Mouse (Mus musculus) ovary, postnatal 36 days (tissue): ENCODE data around the gene Olfr299.

ENCODE experiments used
- DNase-seq: peaks from one replicate; pipeline ENCODE4 v3.0.0; 2022; ENCODE audit warnings: low spot score, mixed read lengths

The Olfr299 gene

DNA sequence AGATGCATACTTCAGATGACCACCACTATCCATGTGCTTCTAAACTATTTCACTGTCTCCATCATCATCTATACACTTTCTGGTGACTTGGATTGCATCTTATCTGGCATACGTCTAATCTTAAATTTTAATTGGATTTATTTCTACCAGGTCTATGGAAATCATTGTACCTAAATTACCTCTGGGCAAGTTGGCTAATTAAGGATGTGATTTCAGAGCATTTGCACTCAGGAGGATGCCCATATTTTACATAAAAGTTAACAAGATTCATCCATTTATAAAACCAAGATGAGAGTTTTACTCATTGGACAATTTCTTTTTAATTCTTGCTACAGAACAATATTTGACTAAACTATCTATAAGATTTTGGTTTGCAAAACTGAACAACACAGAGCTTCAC is at the start of gene Olfr299:
Olfr299 (plus strand) TSS at position 301 of the 400 bp plus-strand sequence.
- no peak for DNase-seq

DNA sequence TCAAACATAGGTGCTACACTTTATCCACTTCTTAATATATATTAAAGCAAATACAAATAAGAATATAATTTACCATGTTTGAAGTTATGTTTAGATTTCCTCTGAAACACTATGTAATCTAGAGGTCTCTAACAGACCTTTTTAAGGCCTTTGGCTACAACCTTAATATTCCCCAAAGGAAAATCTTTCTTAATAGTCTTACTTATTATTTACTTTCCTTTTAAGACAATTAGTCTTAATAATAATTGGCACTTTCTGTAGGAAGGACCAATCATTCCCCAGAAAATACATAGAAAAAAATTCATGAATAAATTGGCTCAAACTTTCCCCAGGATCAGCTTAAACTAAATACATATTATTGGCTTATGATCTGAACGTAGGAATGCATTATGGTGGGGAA is 32.7 kb downstream of the Olfr299 start, which contains the start of gene Olfr298:
Olfr298 (minus strand) TSS at position 101 of the 400 bp plus-strand sequence.
- no peak for DNase-seq
